In genomic region chr15:79481181-79481688, GRCm38 (mm10) we compare ENCODE assay signal across 13 mouse cellular contexts. TPM values are rescaled to one million over a fixed set of nuclear protein-coding genes. Genes with fewer than 3 reads are reported as not detected.
DNase-seq lines count a peak whose midpoint lies in the region; ATAC-seq and TF ChIP-seq lines count a peak whose summit lies in the region.
"Had no signal": no experiment of that assay in that cellular context is flagged by ENCODE, and none has a peak within 500 bp of the region (broad histone marks: within the 10 kb centered on the region; RNA-seq: fewer than 3 reads in every experiment).

No protein-coding gene starts in this region.

- TF ChIP-seq CTCF in stomach, postnatal 0 days (IDR thresholded peaks at IDR 0.05; ENCODE audit: low read depth), result 0 out of 2 replicates have a peak, but pooled peaks have one; percentile 0

- H3K9me3 ChIP-seq in heart, embryonic 10.5 days, result no peaks in the 10 kb centered on the region
- no peaks in the 10 kb centered on the region for H3K9me3 ChIP-seq in stomach, postnatal 0 days (ENCODE audit: control insufficient read depth, low read length)
- H3K9me3 ChIP-seq: forebrain, embryonic 10.5 days; heart, embryonic 13.5 days; limb, embryonic 13.5 days; neural tube, embryonic 13.5 days had no signal

- no peak overlapping the region for H3K4me2 ChIP-seq in stomach, postnatal 0 days (replicated peaks; ENCODE audit: low read depth)
- H3K4me2 ChIP-seq: heart, embryonic 13.5 days; limb, embryonic 13.5 days; neural tube, embryonic 13.5 days had no signal

- no peak for TF ChIP-seq EP300 in stomach, postnatal 0 days (optimal IDR thresholded peaks at IDR 0.05)

- H3K27me3 ChIP-seq in heart, embryonic 10.5 days (ENCODE audit: insufficient read depth, poor library complexity, severe bottlenecking), result peaks cover 66% of the 10 kb centered on the region
- H3K27me3 ChIP-seq in stomach, postnatal 0 days (ENCODE audit: control insufficient read depth, insufficient read depth, low read length), result no peaks in the 10 kb centered on the region

- no peaks in the 10 kb centered on the region for H3K36me3 ChIP-seq in heart, embryonic 10.5 days
- no peaks in the 10 kb centered on the region for H3K36me3 ChIP-seq in stomach, postnatal 0 days (ENCODE audit: control insufficient read depth, insufficient read depth, low read length)
- H3K36me3 ChIP-seq: forebrain, embryonic 10.5 days; heart, embryonic 13.5 days; limb, embryonic 13.5 days; neural tube, embryonic 13.5 days had no signal

- ATAC-seq in stomach, postnatal 0 days (ENCODE audit: low FRiP score, low TSS enrichment), result peak; percentile 49; the same call in 1 of the 2 replicates
- ATAC-seq in megakaryocyte-erythroid progenitor cell, adult 5-6 weeks (replicated peaks; ENCODE audit: low FRiP score, low TSS enrichment, poor library complexity, severe bottlenecking), result no peak
- ATAC-seq in granulocyte monocyte progenitor cell, adult 5-6 weeks (replicated peaks; ENCODE audit: poor library complexity, severe bottlenecking), result no peak

- 9% methylated on average over 15 of the region's 15 CpGs for WGBS in heart, embryonic 10.5 days
- 10% methylated on average over 15 of the region's 15 CpGs for WGBS in stomach, postnatal 0 days

- H3K4me3 ChIP-seq in heart, embryonic 10.5 days, result 0 out of 2 replicates have a peak overlapping the region, but pooled peaks have one; percentile 8
- no peak overlapping the region for H3K4me3 ChIP-seq in stomach, postnatal 0 days (ENCODE audit: low read depth, low read length)
- H3K4me3 ChIP-seq: forebrain, embryonic 10.5 days; heart, embryonic 13.5 days; limb, embryonic 13.5 days; neural tube, embryonic 13.5 days had no signal

- H3K4me1 ChIP-seq in heart, embryonic 10.5 days, result peaks cover 35% of the 10 kb centered on the region
- no peaks in the 10 kb centered on the region for H3K4me1 ChIP-seq in stomach, postnatal 0 days (replicated peaks; ENCODE audit: control insufficient read depth, insufficient read depth)
- H3K4me1 ChIP-seq: limb, embryonic 13.5 days had no signal

- H3K27ac ChIP-seq in heart, embryonic 10.5 days, result no peak overlapping the region
- H3K27ac ChIP-seq in stomach, postnatal 0 days (replicated peaks), result no peak overlapping the region
- H3K27ac ChIP-seq: forebrain, embryonic 10.5 days; heart, embryonic 13.5 days; limb, embryonic 13.5 days; neural tube, embryonic 13.5 days had no signal

- no peak for DNase-seq in heart, embryonic 10.5 days (ENCODE audit: low spot score)
- no peak for DNase-seq in heart, postnatal 14 days
- peak; percentile 90 for DNase-seq in right cerebral cortex, adult 18-20 months
- no peak for DNase-seq in right cerebral cortex, postnatal 4 days
- DNase-seq in left cerebral cortex, postnatal 25 days (ENCODE audit: low spot score in 2 of 2), result peak; percentile 54 to 86
- peak; percentile 73 for DNase-seq in stomach, postnatal 0 days (ENCODE audit: low spot score)

- intact Hi-C loops in heart, postnatal 14 days (cut with DNase I), result no loop called here
- intact Hi-C loops in left cerebral cortex, postnatal 25 days (cut with DNase I), result no loop called here

- no peak overlapping the region for H3K9ac ChIP-seq in stomach, postnatal 0 days (ENCODE audit: low read length)
- H3K9ac ChIP-seq: heart, embryonic 13.5 days; limb, embryonic 13.5 days; neural tube, embryonic 13.5 days had no signal

RNA-seq across cellular contexts. Expression of gene Kcnj4, which starts 23.8 kb away (rescaled TPM):
- polyA plus RNA-seq in heart, embryonic 10.5 days (2016; fragmentation: Nextera tagmentation; extraction: Ambion mirVana), result 0.06 TPM in 1 of 2 replicates, not detected in the other
- total RNA-seq in heart, postnatal 14 days (2021), result under 1 TPM; 0.10 to 0.33 TPM
- 100 to 1,000 TPM; 187 to 209 TPM for total RNA-seq in left cerebral cortex, postnatal 25 days (2021)
- polyA plus RNA-seq in stomach, postnatal 0 days (2015; fragmentation: Nextera tagmentation; extraction: Ambion mirVana), result not detected in 2 replicates
- not detected in 2 replicates for total RNA-seq in megakaryocyte-erythroid progenitor cell, adult 5-6 weeks (2014; fragmentation: Nextera tagmentation)
- not detected in 2 replicates for total RNA-seq in megakaryocyte-erythroid progenitor cell, adult 5-6 weeks (2017)
- total RNA-seq in granulocyte monocyte progenitor cell, adult 5-6 weeks (2014; fragmentation: Nextera tagmentation), result not detected in 2 replicates
- not detected in 2 replicates for total RNA-seq in granulocyte monocyte progenitor cell, adult 5-6 weeks (2017)
- total RNA-seq: megakaryocyte, adult 5-6 weeks had no signal
- polyA plus RNA-seq: forebrain, embryonic 10.5 days; limb, embryonic 13.5 days; neural tube, embryonic 13.5 days had no signal

RNA-seq across cellular contexts. Expression of gene Csnk1e, which starts 25.9 kb away (rescaled TPM):
- 87.9 and 102 TPM in 2 replicates for polyA plus RNA-seq in heart, embryonic 10.5 days (2016; fragmentation: Nextera tagmentation; extraction: Ambion mirVana)
- total RNA-seq in heart, postnatal 14 days (2021), result 10 to 100 TPM; 62.3 to 67.3 TPM
- 100 to 1,000 TPM; 133 to 141 TPM for total RNA-seq in left cerebral cortex, postnatal 25 days (2021)
- 44.8 and 50.8 TPM in 2 replicates for polyA plus RNA-seq in stomach, postnatal 0 days (2015; fragmentation: Nextera tagmentation; extraction: Ambion mirVana)
- total RNA-seq in megakaryocyte-erythroid progenitor cell, adult 5-6 weeks (2014; fragmentation: Nextera tagmentation), result 48.5 and 52.0 TPM in 2 replicates
- 30.5 and 40.8 TPM in 2 replicates for total RNA-seq in megakaryocyte-erythroid progenitor cell, adult 5-6 weeks (2017)
- total RNA-seq in granulocyte monocyte progenitor cell, adult 5-6 weeks (2014; fragmentation: Nextera tagmentation), result 63.6 and 79.1 TPM in 2 replicates
- total RNA-seq in granulocyte monocyte progenitor cell, adult 5-6 weeks (2017), result 31.3 and 31.6 TPM in 2 replicates

RNA-seq across cellular contexts. Expression of gene Kdelr3, which starts 35.0 kb away (rescaled TPM):
- polyA plus RNA-seq in heart, embryonic 10.5 days (2016; fragmentation: Nextera tagmentation; extraction: Ambion mirVana), result 29.8 and 40.5 TPM in 2 replicates
- total RNA-seq in heart, postnatal 14 days (2021), result 10 to 100 TPM; 13.0 to 13.5 TPM
- under 1 TPM; 0.41 to 0.55 TPM for total RNA-seq in left cerebral cortex, postnatal 25 days (2021)
- polyA plus RNA-seq in stomach, postnatal 0 days (2015; fragmentation: Nextera tagmentation; extraction: Ambion mirVana), result 65.8 and 81.7 TPM in 2 replicates
- total RNA-seq in megakaryocyte-erythroid progenitor cell, adult 5-6 weeks (2014; fragmentation: Nextera tagmentation), result not detected in 2 replicates
- total RNA-seq in megakaryocyte-erythroid progenitor cell, adult 5-6 weeks (2017), result not detected in 2 replicates
- total RNA-seq in granulocyte monocyte progenitor cell, adult 5-6 weeks (2014; fragmentation: Nextera tagmentation), result 0.38 TPM in 1 of 2 replicates, not detected in the other
- 0.56 TPM in 1 of 2 replicates, not detected in the other for total RNA-seq in granulocyte monocyte progenitor cell, adult 5-6 weeks (2017)
- total RNA-seq: megakaryocyte, adult 5-6 weeks had no signal

Comparison
In these comparisons a context has a peak if more than half of its experiments do, and no peak if none do; other contexts are left out.
1. DNase-seq: peak in right cerebral cortex, adult 18-20 months (single experiment), left cerebral cortex, postnatal 25 days (2 of 2) and stomach, postnatal 0 days (single experiment); none in heart, embryonic 10.5 days (single experiment), heart, postnatal 14 days (0 of 2) and right cerebral cortex, postnatal 4 days (single experiment).
2. RNA of gene Kcnj4, which starts 23.8 kb away (total RNA-seq): 187 to 209 TPM in left cerebral cortex, postnatal 25 days; 0.10 to 0.33 TPM in heart, postnatal 14 days, not detected in megakaryocyte-erythroid progenitor cell, adult 5-6 weeks and not detected in granulocyte monocyte progenitor cell, adult 5-6 weeks; every median in the first group is over 100 times any median in the second.
3. RNA of gene Kdelr3, which starts 35.0 kb away (total RNA-seq): 13.0 to 13.5 TPM in heart, postnatal 14 days; 0.41 to 0.55 TPM in left cerebral cortex, postnatal 25 days, not detected in megakaryocyte-erythroid progenitor cell, adult 5-6 weeks and 0.38 to 0.56 TPM in granulocyte monocyte progenitor cell, adult 5-6 weeks; every median in the first group is over 4 times any median in the second.